Mouse (Mus musculus) heart, postnatal 0 days (tissue): Measurements from ENCODE around the gene Abhd17c.

Source experiments
- CTCF ChIP-seq: IDR thresholded peaks from 2 replicates; pipeline ENCODE4 v1.5.1; 2016; ENCODE audit warnings: antibody characterized with exemption, control low read depth, low read depth
- EP300 ChIP-seq: IDR thresholded peaks from 2 replicates; pipeline ENCODE4 v1.6.1; 2016; ENCODE audit warnings: antibody characterized with exemption, low read depth

GRCm38 (mm10) chr7:84145633-84146032 is 6.1 kb downstream of the Abhd17c start:
- TF ChIP-seq EP300 (no peak), CTCF (no peak)
